Mouse (Mus musculus) liver (tissue): ENCODE data around the gene Lrch3.
A peak's percentile ranks its signal among the peaks of the same experiment; 100 is the strongest.
"Not testable (repeated sequence)": the region's sequence is repeated elsewhere in the genome, so short reads cannot be mapped to it uniquely, and the experiment has no call there.

Experiments used
- DNase-seq: peaks from one replicate; pipeline ENCODE4 v3.0.0-alpha.2; 2020; ENCODE audit warnings: mixed read lengths

Gene Lrch3

DNA sequence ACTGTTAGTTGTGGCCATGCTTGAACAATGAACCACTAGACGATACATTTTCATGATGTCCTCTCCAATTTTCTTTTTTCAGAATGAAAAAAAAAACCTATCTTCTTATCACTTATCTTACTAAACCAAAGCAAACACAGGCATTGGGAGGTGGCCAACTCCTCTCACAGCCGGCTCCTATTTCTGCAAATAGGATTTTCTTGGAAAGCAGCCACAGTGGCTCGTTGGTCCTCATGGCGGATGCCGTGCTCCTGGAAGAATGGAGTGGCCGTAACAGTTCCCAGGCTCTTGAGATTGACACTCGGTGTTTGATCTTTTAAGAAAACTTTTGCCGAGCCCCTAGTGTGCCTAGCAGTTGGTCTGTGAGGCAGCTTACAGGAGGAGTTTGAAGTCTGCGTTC is 91.3 kb downstream of the Lrch3 start:
- no peak for DNase-seq

DNA sequence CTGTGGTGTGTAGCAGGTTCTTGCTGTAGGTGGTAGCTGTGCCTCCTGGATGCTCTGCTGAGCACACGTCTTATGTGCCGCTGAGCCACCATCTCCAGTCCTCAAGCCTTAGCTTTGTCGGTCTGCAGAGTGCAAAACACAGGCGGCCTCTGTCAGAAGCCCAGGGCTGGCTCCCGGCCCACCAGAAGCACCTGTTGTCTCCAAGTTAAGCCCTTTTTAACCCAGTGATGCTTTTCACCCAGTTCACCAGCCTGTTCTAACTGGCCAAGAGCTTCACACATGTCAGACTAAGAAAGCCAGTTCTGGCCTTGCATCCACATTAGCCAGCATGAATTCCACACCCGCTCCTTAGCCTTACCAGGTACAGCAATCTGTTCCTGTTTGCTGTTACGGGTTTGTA is 93.0 kb downstream of the Lrch3 start:
- DNase-seq: no peak

DNA sequence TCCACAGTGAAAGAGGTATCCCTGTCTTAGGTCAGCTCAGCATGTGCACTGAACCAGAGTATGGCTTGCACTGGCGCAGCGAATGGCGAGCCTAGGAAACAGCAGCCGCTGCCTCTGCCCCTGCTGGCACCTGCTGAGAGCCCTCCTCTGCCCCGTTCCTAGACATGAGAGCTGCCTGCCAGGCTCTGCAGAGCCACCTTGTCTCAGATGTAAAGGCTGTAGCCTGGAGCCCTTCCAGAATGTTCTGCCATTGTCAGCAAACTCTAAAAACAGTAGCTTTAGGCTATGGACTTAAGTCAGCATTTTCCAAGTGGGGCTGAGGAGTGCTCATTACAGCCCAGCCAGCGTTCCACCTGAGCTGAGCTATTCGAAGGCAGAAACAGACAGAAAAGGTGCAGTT is 93.5 kb downstream of the Lrch3 start:
- DNase-seq: no peak

DNA sequence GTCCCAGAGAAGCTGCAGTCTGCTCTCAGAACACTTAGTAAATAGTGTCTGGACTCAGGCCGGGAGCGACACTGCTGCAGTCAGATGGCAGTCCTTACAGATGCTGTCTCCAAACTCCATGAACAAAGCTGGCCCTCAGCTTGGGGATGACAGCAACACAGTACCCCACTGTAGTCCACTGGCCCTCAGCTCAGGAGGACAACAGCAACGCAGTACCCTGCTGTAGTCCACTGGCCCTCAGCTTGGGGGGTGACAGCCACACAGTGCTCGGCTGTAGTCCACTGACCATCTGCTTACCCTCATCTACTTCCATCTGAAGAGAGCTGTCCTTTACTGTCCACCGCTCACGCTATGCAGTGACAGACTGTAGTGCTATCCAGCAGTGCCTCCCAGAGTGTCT is 96.3 kb downstream of the Lrch3 start:
- DNase-seq: no peak

DNA sequence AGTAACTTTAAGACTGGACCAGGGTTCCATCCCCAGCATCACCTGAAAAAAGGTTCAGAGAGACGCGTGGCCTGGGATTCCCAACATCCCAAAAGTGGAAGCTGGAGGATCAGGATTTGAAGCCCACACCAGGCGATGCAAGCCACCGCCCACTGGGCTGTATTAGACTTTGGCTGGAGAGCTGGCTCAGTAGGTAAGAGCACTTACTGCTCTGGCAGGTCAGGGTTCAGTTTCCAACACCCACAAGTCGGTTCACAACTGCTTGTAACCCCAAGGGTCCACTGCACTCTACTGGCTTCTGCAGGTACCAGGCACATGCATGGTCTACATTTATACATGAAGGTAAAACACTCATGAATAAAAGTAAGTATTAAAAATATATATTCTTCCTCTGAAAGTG is 99.9 kb downstream of the Lrch3 start:
- DNase-seq: no peak

DNA sequence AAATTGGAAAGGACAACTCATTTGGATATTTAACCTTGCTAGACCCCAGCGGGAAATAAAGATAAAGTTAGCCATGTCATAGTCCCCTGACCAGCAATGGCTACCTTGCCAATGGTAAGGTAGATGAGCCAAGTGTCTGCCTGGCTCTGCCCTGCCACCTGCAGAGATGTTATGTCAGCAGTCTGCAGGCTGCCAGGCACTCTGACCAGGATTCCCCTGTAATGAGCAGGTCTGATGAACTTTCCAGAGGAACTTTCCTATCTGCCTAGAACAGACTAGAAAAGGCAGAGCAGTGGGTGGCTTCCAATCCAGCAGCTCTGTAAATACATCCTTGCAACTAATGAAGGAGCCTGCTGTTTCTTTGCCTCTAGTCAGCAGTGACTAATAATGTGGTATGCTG is 101.0 kb downstream of the Lrch3 start:
- DNase-seq: no peak

DNA sequence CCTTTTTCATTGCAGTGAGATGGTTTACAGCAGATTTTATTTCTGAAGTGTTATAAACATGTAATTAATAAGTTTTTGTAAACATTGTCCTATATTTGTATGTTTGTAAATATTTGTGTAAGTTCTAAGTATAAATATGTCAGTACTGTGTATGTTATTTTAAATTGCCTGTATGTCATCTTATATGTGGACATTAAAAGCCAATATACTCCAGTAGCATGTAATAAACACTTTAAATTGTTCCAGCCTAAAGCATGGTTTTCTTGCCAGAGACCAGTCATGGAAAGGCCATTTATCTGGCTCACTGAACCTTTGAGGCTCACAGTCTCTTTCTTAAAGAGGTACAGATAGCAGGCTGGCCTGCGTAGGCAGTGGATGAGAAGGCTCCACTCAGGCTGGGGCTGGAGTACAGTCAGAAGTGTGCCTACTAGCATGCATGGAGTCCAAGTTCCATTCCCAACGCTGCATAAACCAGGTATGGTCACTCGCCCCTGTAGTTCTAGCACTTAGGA is 101.6 kb downstream of the Lrch3 start:
- DNase-seq: no peak

DNA sequence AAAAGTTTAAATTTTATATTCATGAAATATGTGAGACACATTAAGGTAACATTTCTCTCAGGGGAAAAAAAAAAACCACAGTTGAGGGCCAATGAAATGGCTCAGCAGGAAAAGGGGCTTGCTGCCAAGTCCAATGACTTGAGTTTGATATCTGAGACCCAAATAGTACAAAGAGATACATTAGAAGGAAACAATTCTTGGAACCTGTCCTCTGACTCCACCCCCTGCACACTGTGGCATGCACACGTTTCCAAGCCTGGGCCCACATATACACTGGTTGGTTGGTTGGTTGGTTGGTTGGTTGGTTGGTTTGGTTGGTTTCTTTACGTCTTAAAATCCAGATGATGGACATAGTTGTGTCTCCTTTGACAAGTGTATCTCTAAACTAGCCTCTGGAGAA is 102.1 kb downstream of the Lrch3 start:
- no peak for DNase-seq

DNA sequence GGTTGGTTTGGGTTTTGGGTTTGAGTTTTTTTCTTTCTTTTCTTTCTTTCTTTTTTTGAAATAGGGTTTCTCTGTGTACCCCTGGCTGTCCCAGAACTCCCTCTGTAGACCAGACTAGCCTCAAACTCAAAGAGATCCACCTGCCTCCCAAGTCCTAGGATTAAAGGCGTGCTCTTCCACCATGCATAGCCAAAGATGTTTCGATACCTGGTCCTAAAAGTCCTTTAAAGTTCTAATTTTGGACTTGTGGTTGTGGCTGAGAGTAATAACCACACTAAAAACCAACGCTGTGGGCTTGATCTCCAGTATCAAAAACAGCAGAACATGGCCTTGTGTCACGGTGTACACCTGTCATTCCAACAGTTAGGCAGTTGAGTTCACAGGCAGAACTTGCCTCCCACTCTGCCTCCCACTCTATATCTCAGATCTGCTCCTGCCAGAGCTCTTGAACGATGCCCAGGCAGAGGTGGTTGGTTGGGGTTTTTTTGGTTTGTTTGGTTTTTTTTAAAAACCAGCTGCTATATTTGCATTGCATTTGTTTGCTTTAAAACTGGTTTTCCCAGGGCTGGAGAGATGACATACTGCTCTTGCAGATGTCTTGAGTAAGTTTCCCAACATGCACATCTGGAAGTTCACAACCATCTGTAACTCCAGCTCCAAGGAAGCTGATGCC is 103.9 kb downstream of the Lrch3 start:
- DNase-seq: no peak

DNA sequence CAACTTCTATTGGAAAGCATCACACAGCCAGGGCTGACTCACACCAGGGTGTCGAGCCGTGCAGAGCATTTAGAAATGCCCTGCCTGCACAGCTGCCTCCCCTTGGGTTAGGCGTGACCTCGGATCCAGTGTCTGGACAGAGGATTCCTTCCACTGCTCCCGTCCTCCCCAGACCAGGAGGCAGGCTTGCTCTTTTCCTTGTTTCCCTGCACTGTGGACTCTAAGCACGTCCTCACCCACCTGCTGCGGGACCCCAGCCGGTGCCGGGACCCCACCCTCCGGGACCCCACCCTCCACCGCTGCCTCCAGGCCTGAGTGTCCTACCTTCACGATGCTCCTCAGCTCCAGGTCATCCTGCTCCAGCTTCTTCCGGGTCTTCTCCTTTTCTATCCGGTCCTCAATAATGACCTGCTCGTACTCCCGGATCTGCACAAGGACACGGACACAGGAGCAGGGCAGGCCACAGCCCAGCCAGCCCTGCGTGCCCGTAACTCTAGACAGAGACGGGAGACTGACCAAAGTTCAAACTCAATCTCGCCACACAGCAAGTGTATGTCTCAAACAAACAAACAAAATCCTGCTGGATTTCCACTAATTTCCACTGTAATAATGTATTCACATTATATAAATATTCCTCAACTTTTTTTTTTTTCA is 105.3 kb downstream of the Lrch3 start:
- no peak for DNase-seq

DNA sequence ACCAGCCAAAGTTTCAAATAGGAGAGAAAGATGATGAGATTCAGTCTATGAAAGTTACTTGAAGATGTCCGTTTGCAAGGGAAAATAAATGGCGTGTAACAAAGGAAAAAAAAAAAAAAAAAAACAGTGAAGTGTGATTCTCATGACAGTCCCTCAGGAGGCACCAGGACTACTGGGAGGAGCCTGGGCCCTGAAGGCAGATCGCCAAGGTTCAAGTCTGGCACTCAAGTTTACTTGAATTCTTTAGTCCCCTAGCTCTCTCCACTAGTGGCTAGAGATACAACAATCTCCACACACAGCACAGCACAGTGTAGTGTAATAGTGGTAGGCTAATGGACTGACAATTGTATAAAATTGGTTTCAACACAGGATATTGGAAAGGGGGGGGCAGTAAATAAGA is 107.5 kb downstream of the Lrch3 start:
- DNase-seq: no peak

DNA sequence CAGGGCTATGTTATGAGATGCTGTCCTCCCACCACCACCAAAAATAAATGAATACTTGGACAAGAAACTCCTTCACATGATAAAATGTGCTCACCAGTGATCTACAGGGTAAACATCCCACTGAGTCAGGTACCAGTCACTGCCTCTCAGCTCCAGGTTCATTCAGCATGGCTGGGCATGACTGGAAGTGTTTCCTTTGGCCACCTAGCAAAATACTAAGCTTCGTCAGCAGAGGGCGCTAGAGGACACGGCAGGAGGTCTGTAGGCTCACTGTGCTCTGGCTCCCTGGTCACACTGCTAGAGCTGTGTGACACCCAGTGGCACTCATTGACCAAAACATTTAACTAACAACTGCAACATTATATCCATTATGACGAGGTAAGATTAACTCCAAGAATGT is 109.8 kb downstream of the Lrch3 start:
- peak; percentile 85 for DNase-seq

DNA sequence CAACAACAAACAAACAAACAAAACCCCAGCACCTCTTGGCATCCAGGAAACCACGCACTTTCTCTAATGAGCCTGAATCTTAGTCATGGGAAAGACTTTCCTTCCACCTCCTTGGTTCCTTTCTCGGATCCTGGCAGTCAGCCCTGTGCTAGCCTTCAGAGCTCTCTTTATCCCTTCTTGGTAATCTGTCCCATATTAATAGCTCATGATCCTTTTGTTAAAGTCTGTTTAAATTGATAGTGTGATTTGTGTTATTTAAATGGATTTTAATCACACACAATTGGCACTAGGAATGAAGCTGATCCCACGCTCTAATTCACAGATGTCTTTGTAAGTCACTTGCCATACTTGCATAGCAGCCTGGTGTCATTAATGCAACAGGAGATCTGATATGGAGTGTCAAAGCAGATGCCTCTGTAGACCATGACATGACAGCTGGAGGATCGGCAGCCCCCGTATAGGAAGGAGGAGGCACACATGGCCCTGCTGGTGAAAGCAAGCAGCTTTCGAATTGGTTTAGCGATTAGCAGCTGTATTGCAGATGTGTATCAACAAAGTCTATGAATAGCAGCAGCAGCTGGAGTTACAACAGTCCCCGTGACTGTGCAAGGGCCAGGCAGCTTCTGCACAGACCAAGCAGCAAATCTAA is 110.7 kb downstream of the Lrch3 start:
- DNase-seq: no peak

DNA sequence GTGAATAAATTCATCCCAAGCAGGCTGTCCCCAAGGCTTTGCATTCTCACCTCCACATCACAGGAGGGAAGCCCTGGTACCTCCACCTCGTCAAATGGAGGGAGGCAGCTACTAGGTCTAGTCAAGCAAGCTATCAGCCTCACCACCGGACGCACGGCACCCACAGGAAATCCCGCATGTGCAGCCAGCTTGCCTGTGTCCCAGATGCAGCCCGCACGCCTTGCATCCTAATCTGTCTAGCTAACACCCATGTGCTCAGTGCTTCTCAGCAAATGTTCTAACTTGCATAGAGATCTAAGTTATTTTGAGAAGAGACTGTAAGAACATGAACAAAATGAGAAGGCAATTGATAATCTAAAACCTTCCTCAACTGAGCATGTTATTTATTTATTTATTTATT is 112.5 kb downstream of the Lrch3 start:
- no peak for DNase-seq

DNA sequence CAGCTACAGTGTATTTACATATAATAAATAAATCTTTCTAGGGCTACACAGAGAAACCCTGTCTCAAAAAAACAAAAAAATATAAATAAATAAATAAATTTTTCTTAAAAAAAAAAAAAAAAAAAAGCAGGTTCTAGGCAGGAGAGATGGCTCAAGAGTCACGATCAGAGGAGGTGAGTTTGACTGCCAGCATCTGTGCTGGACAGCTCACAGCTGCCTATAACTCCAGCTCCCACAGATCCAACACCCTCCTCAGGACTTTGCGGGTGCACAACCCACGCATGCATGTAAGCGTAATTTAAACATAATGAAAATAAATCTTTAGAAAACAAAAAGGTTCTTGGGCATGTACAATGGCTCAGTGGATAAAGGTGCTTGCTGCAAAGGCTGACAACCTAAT is 122.1 kb downstream of the Lrch3 start:
- no peak for DNase-seq

DNA sequence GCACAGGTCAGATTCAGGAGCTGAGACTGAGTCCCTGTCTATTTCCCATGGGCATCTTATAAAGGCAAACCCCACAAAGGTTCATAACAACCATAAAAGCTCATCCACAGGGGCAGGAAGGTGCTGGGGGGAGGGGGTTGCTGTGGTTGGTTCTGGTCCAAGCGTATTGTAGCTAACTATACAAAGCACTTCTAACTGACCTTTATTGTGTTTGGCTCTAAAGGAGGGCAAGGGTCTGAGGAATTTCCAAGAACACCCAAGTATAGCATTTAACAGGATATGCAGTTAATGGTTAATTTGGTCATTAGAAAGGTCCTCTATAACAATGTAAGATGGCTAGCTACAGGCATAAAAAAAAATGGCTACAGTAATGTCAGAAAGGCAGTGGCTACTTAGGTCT is 128.8 kb downstream of the Lrch3 start:
- no peak for DNase-seq

DNA sequence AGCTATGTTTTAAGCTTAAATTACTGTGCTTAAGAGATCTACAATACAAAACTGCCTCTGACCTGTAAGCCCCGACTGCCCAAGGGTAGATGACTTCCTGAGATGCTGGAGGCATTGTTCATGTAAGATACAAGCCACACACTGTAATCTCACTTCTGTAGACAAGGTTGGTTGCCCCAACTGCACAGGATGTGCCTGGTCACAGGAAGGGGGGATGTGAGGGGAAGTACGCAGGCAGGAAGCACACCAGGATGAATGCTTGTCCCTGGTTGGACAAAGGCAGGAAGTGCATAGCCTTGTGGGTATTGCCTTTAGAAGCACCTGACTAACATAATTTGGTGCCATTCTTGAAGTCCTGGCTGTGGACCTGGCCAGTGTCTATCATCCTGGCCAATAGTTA is 129.4 kb downstream of the Lrch3 start:
- DNase-seq: no peak

DNA sequence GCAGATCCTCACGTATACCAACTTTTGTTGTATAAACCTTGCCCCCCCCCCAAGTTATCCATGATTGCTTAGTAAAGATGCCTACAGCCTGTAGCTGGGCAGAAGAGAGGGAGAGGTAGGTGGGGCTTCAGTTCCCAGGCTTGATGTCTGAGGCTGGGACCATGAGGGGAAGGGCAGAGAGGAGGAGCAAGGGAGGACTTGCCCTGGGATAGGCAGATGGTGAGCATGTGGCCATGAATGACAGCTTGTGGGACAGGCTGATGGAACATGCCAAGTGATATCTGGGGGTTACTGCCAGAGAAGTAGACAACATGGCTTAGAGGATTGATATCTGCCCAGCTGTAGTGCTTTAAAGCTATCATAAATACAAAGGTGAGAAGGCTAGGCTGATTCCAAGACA is 134.1 kb downstream of the Lrch3 start:
- no peak for DNase-seq

DNA sequence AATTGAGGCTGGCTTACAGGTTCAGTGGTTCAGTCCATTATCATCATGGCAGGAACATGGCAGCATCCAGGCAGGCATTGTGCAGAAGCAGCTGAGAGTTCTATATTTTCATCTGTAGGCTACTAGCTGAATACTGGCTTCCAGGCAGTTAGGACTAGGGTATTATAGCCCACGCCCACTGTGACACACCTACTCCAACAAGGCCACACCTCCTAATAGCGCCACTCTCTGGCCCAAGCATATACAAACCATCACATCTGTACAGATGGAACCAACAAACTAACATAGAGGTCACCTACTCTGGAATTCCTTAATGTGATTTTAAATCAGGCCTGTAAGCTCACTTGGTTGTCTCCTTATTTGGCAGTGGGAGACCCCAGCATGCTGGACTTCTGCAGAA is 134.8 kb downstream of the Lrch3 start:
- DNase-seq: no peak

DNA sequence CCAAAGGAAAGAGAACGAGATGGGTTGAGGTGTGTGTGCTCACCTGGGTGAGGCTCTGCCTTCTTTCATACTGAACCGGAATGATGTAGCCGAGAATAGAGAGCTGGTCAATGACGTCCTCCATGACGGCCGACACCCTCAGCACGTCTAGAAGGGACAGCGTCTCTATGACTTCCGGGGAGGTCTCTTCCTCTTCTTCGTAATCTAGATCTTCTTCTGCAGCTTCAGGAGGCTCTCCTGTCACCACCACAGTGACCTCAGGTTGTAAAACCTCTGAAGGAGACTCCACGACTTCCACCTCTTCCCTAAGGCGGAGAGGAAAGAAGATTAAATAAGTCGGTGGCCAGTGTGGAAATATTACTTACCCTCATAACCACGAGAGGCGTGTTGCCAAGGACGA is 135.9 kb downstream of the Lrch3 start:
- DNase-seq: no peak

DNA sequence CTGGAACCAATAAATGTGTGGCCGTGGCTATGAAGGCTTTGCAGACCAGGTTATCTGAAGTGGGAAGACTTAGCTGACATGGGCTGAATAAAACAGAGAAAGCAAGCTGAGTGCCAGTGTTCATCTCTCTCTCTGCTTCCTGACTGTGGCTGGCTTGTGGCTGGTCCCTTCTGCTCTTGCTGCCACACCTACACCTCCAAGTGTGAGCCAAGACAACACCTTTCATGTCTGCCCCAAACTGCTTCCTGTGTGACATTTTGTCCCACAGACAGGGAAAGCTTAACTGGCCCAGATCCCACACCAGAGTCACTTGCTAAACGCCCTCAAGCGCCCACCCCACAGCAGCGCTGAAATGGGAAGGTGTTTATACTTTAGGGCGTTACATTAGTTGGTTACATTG is 139.2 kb downstream of the Lrch3 start:
- DNase-seq: no peak

DNA sequence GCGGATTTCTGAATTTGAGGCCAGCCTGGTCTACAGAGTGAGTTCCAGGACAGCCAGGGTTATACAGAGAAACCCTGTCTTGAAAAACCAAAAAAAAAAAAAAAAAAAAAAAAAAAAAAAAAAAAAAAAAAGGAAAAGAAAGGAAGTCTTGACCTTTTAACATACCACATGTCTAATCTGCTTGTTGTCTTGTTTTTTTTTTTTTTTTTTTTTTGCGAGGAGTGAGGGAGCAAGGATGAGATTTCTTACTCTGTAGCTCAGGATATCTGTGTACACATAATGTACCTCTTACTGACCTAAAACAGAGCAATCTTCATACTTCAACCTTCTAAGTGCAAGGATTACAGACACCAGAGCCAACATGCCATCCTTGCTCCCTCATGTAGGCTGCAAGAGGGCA is 141.0 kb downstream of the Lrch3 start:
- not testable (repeated sequence) for DNase-seq

DNA sequence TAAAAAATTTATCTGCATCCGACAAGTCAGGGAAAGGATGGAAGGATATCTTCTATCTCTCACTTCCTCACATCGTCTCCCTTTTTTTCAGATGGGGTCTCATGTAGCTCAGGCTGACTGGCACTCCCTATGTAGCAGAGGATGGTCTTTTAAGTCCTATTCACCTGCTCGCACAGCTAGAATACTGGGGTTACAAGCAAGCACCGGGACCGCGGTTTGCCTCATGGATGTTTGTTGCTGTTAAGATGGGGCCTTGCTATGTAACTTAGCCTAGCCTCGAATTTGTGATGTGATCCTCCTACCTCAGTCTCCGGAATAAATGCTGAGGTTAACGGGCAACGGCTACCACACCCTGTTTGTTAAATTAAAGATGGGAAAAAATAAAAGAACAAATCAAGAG is 141.8 kb downstream of the Lrch3 start:
- no peak for DNase-seq

DNA sequence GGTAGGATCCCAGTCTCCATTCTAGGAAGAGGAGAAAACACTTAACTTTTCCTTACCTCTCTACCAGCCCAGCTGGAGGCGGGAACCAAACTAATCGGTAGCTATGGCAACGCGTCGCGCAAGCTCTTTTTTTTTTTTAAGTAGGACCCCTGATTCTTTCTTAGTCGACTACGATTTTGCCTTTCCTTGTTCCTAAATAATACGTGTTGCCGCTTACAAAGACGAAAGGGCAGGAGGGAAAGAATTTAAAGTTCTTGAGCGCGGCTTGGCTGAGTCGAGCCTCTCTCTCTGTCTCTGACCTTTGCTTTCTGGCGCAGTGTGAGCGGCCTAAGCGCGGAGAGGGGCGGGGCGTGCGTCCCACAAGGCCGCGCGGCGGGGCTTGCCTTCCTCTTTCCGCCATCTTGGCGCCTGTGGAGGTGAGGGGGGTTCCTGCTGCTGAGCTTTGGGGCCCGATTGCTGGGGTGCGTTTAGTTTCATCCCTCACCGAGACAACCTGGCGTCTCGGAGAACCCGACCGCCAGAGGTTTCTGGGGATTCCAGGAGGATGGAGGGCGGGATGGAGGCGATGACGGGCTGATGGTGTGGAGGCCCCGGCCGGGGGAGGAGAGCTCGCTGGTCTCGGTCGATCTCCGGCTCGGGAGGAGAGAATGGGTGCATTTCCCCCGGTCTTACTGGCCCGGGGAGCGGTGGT is 142.3 kb downstream of the Lrch3 start, which contains the start of the genes Iqcg and Rpl35a:
Iqcg (minus strand) TSS at position 124 of the 691 bp plus-strand sequence.
Rpl35a (plus strand) TSS at position 359 of the 691 bp plus-strand sequence.
- DNase-seq: peak; percentile 89
